Comparison of ENCODE assay signal across 9 mouse cellular contexts in the genomic region with DNA sequence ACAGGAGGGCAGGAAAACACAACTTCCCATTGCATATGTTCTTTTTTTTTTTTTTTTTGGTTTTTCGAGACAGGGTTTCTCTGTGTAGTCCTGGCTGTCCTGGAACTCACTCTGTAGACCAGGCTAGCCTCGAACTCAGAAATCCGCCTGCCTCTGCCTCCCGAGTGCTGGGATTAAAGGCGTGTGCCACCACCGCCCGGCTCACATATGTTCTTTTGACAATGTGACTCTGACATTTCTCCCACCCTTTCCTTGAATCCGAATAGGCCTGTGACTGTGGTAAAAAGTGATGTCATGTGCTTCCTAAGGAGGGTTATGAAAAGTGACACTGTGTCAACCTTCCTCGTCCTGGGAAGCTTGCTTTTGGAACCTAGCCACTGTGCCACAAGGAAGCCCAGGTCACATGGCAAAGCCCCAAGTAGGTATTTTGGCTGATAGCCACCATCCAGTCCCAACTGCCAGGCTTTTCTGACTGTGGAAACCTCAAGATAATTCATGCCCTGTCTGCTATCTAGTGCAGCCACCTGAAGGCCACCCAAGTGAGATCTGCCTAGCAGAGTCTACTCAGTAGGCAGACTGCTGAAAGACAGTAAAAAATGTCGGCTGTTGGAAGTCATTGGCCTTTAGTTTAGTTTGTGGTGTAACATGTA. TPM values are rescaled to one million over a fixed set of nuclear protein-coding genes. Genes with fewer than 3 reads are reported as not detected.
A peak's percentile ranks its signal among the peaks of the same experiment; 100 is the strongest.
DNase-seq lines count a peak whose midpoint lies in the region; ATAC-seq lines count a peak whose summit lies in the region.
"Had no signal": no experiment of that assay in that cellular context is flagged by ENCODE, and none has a peak within 500 bp of the region (broad histone marks: within the 10 kb centered on the region; RNA-seq: fewer than 3 reads in every experiment).

No protein-coding gene starts in this region.

- H3K27me3 ChIP-seq in liver, embryonic 15.5 days, result no peaks in the 10 kb centered on the region
- H3K27me3 ChIP-seq in midbrain, embryonic 16.5 days (ENCODE audit: control insufficient read depth, insufficient read depth, low read depth, low read length), result no peaks in the 10 kb centered on the region

- ATAC-seq in liver, embryonic 15.5 days (ENCODE audit: insufficient read depth), result peak; percentile 99
- no peak for ATAC-seq in midbrain, embryonic 16.5 days

- H3K4me3 ChIP-seq in liver, embryonic 15.5 days (replicated peaks), result no peak overlapping the region
- H3K4me3 ChIP-seq in midbrain, embryonic 16.5 days (ENCODE audit: low read depth, low read length), result no peak overlapping the region

- H3K36me3 ChIP-seq in liver, embryonic 15.5 days (replicated peaks), result no peaks in the 10 kb centered on the region
- no peaks in the 10 kb centered on the region for H3K36me3 ChIP-seq in midbrain, embryonic 16.5 days (ENCODE audit: control insufficient read depth, insufficient read depth, low read length)

- no peak overlapping the region for H3K9ac ChIP-seq in liver, embryonic 15.5 days
- no peak overlapping the region for H3K9ac ChIP-seq in midbrain, embryonic 16.5 days (ENCODE audit: low read depth, low read length)

- WGBS in liver, embryonic 15.5 days (ENCODE audit: insufficient replicate concordance), result 48% methylated on average over 10 of the region's 10 CpGs
- 89% methylated on average over 7 of the region's 10 CpGs for WGBS in midbrain, embryonic 16.5 days

- peak overlapping the region; percentile 68 for H3K27ac ChIP-seq in liver, embryonic 15.5 days (replicated peaks)
- no peak overlapping the region for H3K27ac ChIP-seq in midbrain, embryonic 16.5 days (ENCODE audit: low read length)

- H3K9me3 ChIP-seq in liver, embryonic 15.5 days (replicated peaks), result no peaks in the 10 kb centered on the region
- no peaks in the 10 kb centered on the region for H3K9me3 ChIP-seq in midbrain, embryonic 16.5 days (replicated peaks; ENCODE audit: control insufficient read depth, low read length, poor library complexity, severe bottlenecking)

- peak; percentile 67 for DNase-seq in spleen, adult 12 weeks (ENCODE audit: low spot score)
- DNase-seq in spleen, adult 18-20 months, result no peak
- DNase-seq in cerebellum, postnatal 36 days, result peak; percentile 57 to 58
- DNase-seq in layer of hippocampus, adult 11-12 months (ENCODE audit: low spot score), result no peak
- DNase-seq in MN1 (ENCODE audit: low spot score), result no peak
- no peak for DNase-seq in right cerebral cortex, adult 18-20 months

- H3K4me2 ChIP-seq in liver, embryonic 15.5 days, result peak overlapping the region; percentile 36
- no peak overlapping the region for H3K4me2 ChIP-seq in midbrain, embryonic 16.5 days (ENCODE audit: low read length)
- H3K4me2 ChIP-seq: midbrain, embryonic 11.5 days had no signal

- peaks cover 34% of the 10 kb centered on the region for H3K4me1 ChIP-seq in liver, embryonic 15.5 days (replicated peaks)
- no peaks in the 10 kb centered on the region for H3K4me1 ChIP-seq in midbrain, embryonic 16.5 days (ENCODE audit: control insufficient read depth, insufficient read depth, low read length)

RNA-seq across cellular contexts. Expression of a gene that starts 8.5 kb away (rescaled TPM):
- 12.1 and 13.6 TPM in 2 replicates for polyA plus RNA-seq in liver, embryonic 15.5 days (2015; fragmentation: Nextera tagmentation; extraction: Ambion mirVana)
- 9.5 and 9.6 TPM in 2 replicates for polyA plus RNA-seq in midbrain, embryonic 16.5 days (2015; fragmentation: Nextera tagmentation; extraction: Ambion mirVana)

Comparison
In these comparisons a context has a peak if more than half of its experiments do, and no peak if none do; other contexts are left out.
1. DNase-seq: peak in spleen, adult 12 weeks (single experiment) and cerebellum, postnatal 36 days (2 of 2); none in spleen, adult 18-20 months (0 of 2), layer of hippocampus, adult 11-12 months (single experiment), MN1 (single experiment) and right cerebral cortex, adult 18-20 months (single experiment).